Mouse (Mus musculus) megakaryocyte, embryonic 14.5 days (primary cell): Measurements from ENCODE around the gene Trappc10. TPM values are rescaled to one million over a fixed set of nuclear protein-coding genes. Genes with fewer than 3 reads are reported as not detected.
A peak's percentile ranks its signal among the peaks of the same experiment; 100 is the strongest.

Source experiments
- H3K27me3 ChIP-seq: replicated peaks from 2 replicates; pipeline ENCODE3; 2012; ENCODE audit warnings: inconsistent platforms
- H3K36me3 ChIP-seq: replicated peaks from 2 replicates; pipeline ENCODE3; 2012; ENCODE audit warnings: low read length, inconsistent platforms, mixed read lengths
- H3K4me1 ChIP-seq: 2 replicates; pipeline ENCODE4 v1.6.1; 2012; ENCODE audit warnings: inconsistent platforms
- H3K4me3 ChIP-seq: replicated peaks from 2 replicates; pipeline ENCODE3; 2012; ENCODE audit warnings: moderate library complexity, mild to moderate bottlenecking, inconsistent platforms
- H3K9me3 ChIP-seq: 2 replicates; pipeline ENCODE4 v1.6.1; 2012; ENCODE audit warnings: inconsistent platforms
- FLI1 ChIP-seq: IDR thresholded peaks from 2 replicates; pipeline ENCODE4 v1.6.1; 2012; ENCODE audit warnings: low read length, inconsistent platforms, mixed read lengths
- GATA1 ChIP-seq: IDR thresholded peaks from 3 replicates; pipeline ENCODE4 v1.6.1; 2012; ENCODE audit warnings: mixed read lengths, low read length, inconsistent platforms, borderline replicate concordance
- polyA plus RNA-seq: library from polyadenylated mRNA; stranded (reverse); fragments of >175 nt; gene quantifications from 2 replicates; pipeline ENCODE4 v1.2.3, GENCODE M21; 2012; ENCODE audit warnings: low replicate concordance; ENCODE audit not compliant: insufficient read depth

Gene Trappc10
- polyA plus RNA-seq, 1 experiment, result 11.0 TPM

GRCm38 (mm10) chr10:78182321-78182720 is 62.1 kb downstream of the Trappc10 start:
- Histone ChIP-seq H3K36me3 (peaks cover 73% of the 10 kb centered on the region), H3K9me3 (no peaks in the 10 kb centered on the region), H3K4me3 (no peak overlapping the region), H3K27me3 (no peaks in the 10 kb centered on the region), H3K4me1 (peaks cover 30% of the 10 kb centered on the region)
- TF ChIP-seq FLI1, result no peak
- no peak for TF ChIP-seq GATA1

DNA sequence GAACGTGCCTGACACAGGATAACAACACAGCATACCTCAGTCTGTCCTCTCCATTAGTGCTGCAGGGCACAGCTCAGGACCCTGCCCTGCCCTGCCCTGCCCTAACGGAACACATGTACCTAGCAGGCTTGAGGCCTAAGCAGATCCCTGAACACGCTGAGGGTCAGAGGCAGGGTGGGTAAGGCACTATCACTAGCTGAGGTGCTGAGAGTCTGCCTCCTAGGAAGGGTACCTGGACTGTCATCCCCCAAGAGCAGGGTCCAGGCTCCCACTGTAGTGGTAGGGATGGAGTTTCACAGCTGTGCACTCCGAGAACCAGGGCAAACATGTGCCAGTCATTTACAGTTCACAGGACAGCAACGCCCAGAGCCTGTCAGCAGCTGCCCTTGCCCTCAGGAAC is 70.0 kb downstream of the Trappc10 start:
- Histone ChIP-seq H3K4me3 (no peak overlapping the region), H3K9me3 (no peaks in the 10 kb centered on the region), H3K36me3 (peaks cover 91% of the 10 kb centered on the region), H3K4me1 (peaks cover 19% of the 10 kb centered on the region), H3K27me3 (no peaks in the 10 kb centered on the region)
- TF ChIP-seq FLI1, result no peak
- no peak for TF ChIP-seq GATA1

GRCm38 (mm10) chr10:78171581-78171980 is 72.9 kb downstream of the Trappc10 start:
- H3K36me3 ChIP-seq, result peaks cover 82% of the 10 kb centered on the region
- no peaks in the 10 kb centered on the region for H3K27me3 ChIP-seq
- peaks cover 37% of the 10 kb centered on the region for H3K4me1 ChIP-seq
- H3K4me3 ChIP-seq, result no peak overlapping the region
- TF ChIP-seq GATA1, result no peak
- TF ChIP-seq FLI1, result no peak
- H3K9me3 ChIP-seq, result no peaks in the 10 kb centered on the region

- no peak for TF ChIP-seq FLI1
- no peak for TF ChIP-seq GATA1
- H3K36me3 ChIP-seq, result peaks cover 82% of the 10 kb centered on the region
- H3K27me3 ChIP-seq, result no peaks in the 10 kb centered on the region
- H3K4me3 ChIP-seq, result no peak overlapping the region
- H3K4me1 ChIP-seq, result peaks cover 37% of the 10 kb centered on the region
- H3K9me3 ChIP-seq, result no peaks in the 10 kb centered on the region
Observed at GRCm38 (mm10) chr10:78171057-78171456, 73.4 kb downstream of the Trappc10 start.

DNA sequence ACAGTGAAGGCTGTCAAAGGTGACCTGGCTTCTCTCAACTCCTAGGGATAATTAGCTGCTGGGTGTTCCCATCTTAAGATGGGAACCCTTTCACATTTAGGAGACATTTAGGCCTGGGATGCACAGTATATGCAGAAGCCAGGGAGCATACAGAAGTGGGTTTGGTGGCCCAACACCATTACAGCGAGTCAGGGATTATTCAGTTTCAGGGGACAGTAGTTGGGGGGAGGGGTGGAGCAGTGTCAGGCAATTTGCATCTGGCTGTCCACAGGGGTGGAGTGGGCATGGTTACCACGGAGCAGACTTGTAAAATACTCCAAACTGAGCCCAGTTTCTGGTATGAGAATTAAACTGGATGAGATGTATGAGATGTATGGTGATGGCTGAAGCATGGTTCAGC is 74.0 kb downstream of the Trappc10 start:
- no peaks in the 10 kb centered on the region for H3K27me3 ChIP-seq
- peaks cover 37% of the 10 kb centered on the region for H3K4me1 ChIP-seq
- H3K4me3 ChIP-seq, result peak overlapping the region; percentile 98
- peaks cover 82% of the 10 kb centered on the region for H3K36me3 ChIP-seq
- H3K9me3 ChIP-seq, result no peaks in the 10 kb centered on the region
- TF ChIP-seq GATA1 (no peak), FLI1 (no peak)

- peak within 1 kb of the TSS; percentile 98 for H3K4me3 ChIP-seq
- H3K4me1 ChIP-seq, result peaks cover 37% of the 10 kb centered on the region
- TF ChIP-seq FLI1 (no peak), GATA1 (no peak)
- H3K27me3 ChIP-seq, result no peaks in the 10 kb centered on the region
- H3K9me3 ChIP-seq, result no peaks in the 10 kb centered on the region
- H3K36me3 ChIP-seq, result peaks cover 82% of the 10 kb centered on the region
Observed at GRCm38 (mm10) chr10:78169281-78170042, 75.0 kb downstream of the Trappc10 start, which contains the start of gene D10Jhu81e. TSS of gene D10Jhu81e (minus strand) at chr10:78169782.

GRCm38 (mm10) chr10:78168792-78169191 is 75.6 kb downstream of the Trappc10 start:
- Histone ChIP-seq H3K27me3 (no peaks in the 10 kb centered on the region), H3K9me3 (no peaks in the 10 kb centered on the region), H3K4me1 (peaks cover 38% of the 10 kb centered on the region), H3K36me3 (peaks cover 82% of the 10 kb centered on the region), H3K4me3 (peak overlapping the region; percentile 98)
- TF ChIP-seq GATA1 (no peak), FLI1 (no peak)

- TF ChIP-seq GATA1 (no peak), FLI1 (no peak)
- H3K4me1 ChIP-seq, result peaks cover 48% of the 10 kb centered on the region
- no peak overlapping the region for H3K4me3 ChIP-seq
- H3K9me3 ChIP-seq, result no peaks in the 10 kb centered on the region
- no peaks in the 10 kb centered on the region for H3K27me3 ChIP-seq
- H3K36me3 ChIP-seq, result peaks cover 82% of the 10 kb centered on the region
Observed at GRCm38 (mm10) chr10:78167775-78168174, 76.7 kb downstream of the Trappc10 start.

GRCm38 (mm10) chr10:78167333-78167732 is 77.1 kb downstream of the Trappc10 start:
- TF ChIP-seq GATA1, result no peak
- no peak for TF ChIP-seq FLI1
- Histone ChIP-seq H3K36me3 (peaks cover 82% of the 10 kb centered on the region), H3K27me3 (no peaks in the 10 kb centered on the region), H3K4me3 (no peak overlapping the region), H3K4me1 (peaks cover 52% of the 10 kb centered on the region), H3K9me3 (no peaks in the 10 kb centered on the region)

DNA sequence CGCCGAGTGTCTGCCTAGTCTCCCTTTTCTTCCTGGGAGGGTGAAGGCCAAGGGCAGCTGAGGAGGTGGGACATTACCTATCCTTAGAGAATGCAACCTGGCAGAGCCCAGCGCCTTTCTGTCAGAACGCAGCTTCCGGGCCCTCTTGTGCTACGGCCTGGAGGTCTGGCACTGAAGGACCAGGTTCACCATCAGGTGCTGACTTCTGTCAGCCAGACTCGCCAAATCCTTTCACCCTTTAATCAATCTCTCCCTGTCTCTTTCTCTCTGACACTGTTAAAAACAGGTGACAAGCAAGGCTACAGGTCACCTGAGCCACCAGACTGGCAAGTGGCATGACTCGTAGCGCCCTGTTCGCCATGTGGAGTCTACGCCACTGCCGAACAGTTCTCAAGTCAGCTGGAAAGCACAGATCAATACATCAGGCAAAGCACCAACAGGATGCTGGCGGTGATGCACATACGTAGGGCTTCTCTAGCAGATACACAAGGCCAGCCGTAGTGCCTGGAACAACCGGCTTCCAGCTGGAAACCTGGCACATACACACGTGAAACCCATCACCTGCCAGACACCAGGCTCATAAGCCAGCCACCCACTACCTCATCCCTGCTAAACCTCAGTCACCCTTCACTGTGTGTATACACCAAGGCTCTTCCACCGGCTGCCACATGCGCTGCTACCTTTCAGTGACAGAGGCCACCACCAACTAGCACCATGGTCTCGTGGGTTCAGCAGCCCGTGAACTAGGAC is 79.0 kb downstream of the Trappc10 start:
- TF ChIP-seq FLI1 (no peak), GATA1 (no peak)
- Histone ChIP-seq H3K4me3 (no peak overlapping the region), H3K9me3 (no peaks in the 10 kb centered on the region), H3K4me1 (peaks cover 58% of the 10 kb centered on the region), H3K36me3 (peaks cover 82% of the 10 kb centered on the region), H3K27me3 (no peaks in the 10 kb centered on the region)
